Mouse (Mus musculus): ENCODE results near the gene Rnf145. TPM values are rescaled to one million over a fixed set of nuclear protein-coding genes. Genes with fewer than 3 reads are reported as not detected.
A peak's percentile ranks its signal among the peaks of the same experiment; 100 is the strongest.

The Rnf145 gene
- total RNA-seq, 2 experiments from 2014 or later, result 13.5 to 14.1 TPM

- DNase-seq, result no peak
Measured at GRCm38 (mm10) chr11:44534999-44535750, 16.4 kb downstream of the Rnf145 start.

- DNase-seq, result no peak
Measured at GRCm38 (mm10) chr11:44537403-44537802, 18.6 kb downstream of the Rnf145 start.

GRCm38 (mm10) chr11:44538101-44538500, 19.3 kb downstream of the Rnf145 start:
- DNase-seq, result peak in 1 of 2 experiments; percentile 36

- DNase-seq, result peak; percentile 33 to 34
Measured at GRCm38 (mm10) chr11:44538501-44539290, 19.9 kb downstream of the Rnf145 start.

- no peak for DNase-seq
Measured at GRCm38 (mm10) chr11:44539291-44539930, 20.6 kb downstream of the Rnf145 start.

- DNase-seq, result no peak
Measured at GRCm38 (mm10) chr11:44540243-44540642, 21.5 kb downstream of the Rnf145 start.

- no peak for DNase-seq
Measured at GRCm38 (mm10) chr11:44541280-44541679, 22.5 kb downstream of the Rnf145 start.

GRCm38 (mm10) chr11:44541813-44542212, 23.0 kb downstream of the Rnf145 start:
- no peak for DNase-seq

GRCm38 (mm10) chr11:44543593-44543992, 24.8 kb downstream of the Rnf145 start:
- DNase-seq, result no peak

GRCm38 (mm10) chr11:44543996-44544395, 25.2 kb downstream of the Rnf145 start:
- DNase-seq, result no peak

- DNase-seq, result peak in 1 of 2 experiments; percentile 39
Measured at GRCm38 (mm10) chr11:44545181-44545580, 26.4 kb downstream of the Rnf145 start.

- peak; percentile 46 to 64 for DNase-seq
Measured at GRCm38 (mm10) chr11:44546250-44546649, 27.5 kb downstream of the Rnf145 start.

- no peak for DNase-seq
Measured at GRCm38 (mm10) chr11:44547651-44548196, 29.0 kb downstream of the Rnf145 start.

GRCm38 (mm10) chr11:44548816-44549215, 30.1 kb downstream of the Rnf145 start:
- no peak for DNase-seq

GRCm38 (mm10) chr11:44549511-44550278, 30.9 kb downstream of the Rnf145 start:
- no peak for DNase-seq

GRCm38 (mm10) chr11:44550996-44551395, 32.2 kb downstream of the Rnf145 start:
- no peak for DNase-seq

GRCm38 (mm10) chr11:44554339-44554738, 35.6 kb downstream of the Rnf145 start:
- no peak for DNase-seq

GRCm38 (mm10) chr11:44558521-44558920, 39.8 kb downstream of the Rnf145 start:
- DNase-seq, result no peak

- no peak for DNase-seq
Measured at GRCm38 (mm10) chr11:44559466-44559865, 40.7 kb downstream of the Rnf145 start.

GRCm38 (mm10) chr11:44560396-44560795, 41.6 kb downstream of the Rnf145 start:
- no peak for DNase-seq

GRCm38 (mm10) chr11:44561476-44562015, 42.8 kb downstream of the Rnf145 start:
- no peak for DNase-seq
